ENCODE assay signal across 8 mouse cellular contexts in genomic region chrX:134541145-134541954, GRCm38 (mm10). TPM values are rescaled to one million over a fixed set of nuclear protein-coding genes. Genes with fewer than 3 reads are reported as not detected.
DNase-seq lines count a peak whose midpoint lies in the region; ATAC-seq and TF ChIP-seq lines count a peak whose summit lies in the region.

TSS of gene Timm8a1 (minus strand) at chrX:134541865.

- TF ChIP-seq POLR2A in CH12.LX (IDR thresholded peaks at IDR 0.05; ENCODE audit: low read depth, low read length) = peak; percentile 70

- WGBS in forebrain, embryonic 11.5 days = 31% methylated on average over 42 of the region's 61 CpGs
- 19% methylated on average over 43 of the region's 61 CpGs for WGBS in heart, embryonic 16.5 days
- 20% methylated on average over 43 of the region's 61 CpGs for WGBS in neural tube, embryonic 13.5 days

- TF ChIP-seq CTCF in CH12.LX (conservative IDR thresholded peaks at IDR 0.05 in 1 of 2, IDR thresholded peaks at IDR 0.05 in 1 of 2; ENCODE audit: low read depth in 2 of 2, low read length in 2 of 2) = no peak

- H3K4me2 ChIP-seq in CH12.LX (ENCODE audit: insufficient read depth, low read depth, poor library complexity, severe bottlenecking) = peak within 1 kb of the TSS; percentile 61
- H3K4me2 ChIP-seq in forebrain, embryonic 11.5 days (ENCODE audit: low read depth, low read length, severe bottlenecking) = peak within 1 kb of the TSS; percentile 51
- H3K4me2 ChIP-seq in heart, embryonic 16.5 days (ENCODE audit: low read depth, low read length) = peak within 1 kb of the TSS; percentile 64
- peak within 1 kb of the TSS; percentile 67 for H3K4me2 ChIP-seq in neural tube, embryonic 13.5 days

- peaks cover 27% of the 10 kb centered on the region for H3K79me2 ChIP-seq in CH12.LX (replicated peaks; ENCODE audit: control insufficient read depth, extremely low read depth, insufficient read depth, poor library complexity, severe bottlenecking)

- peak; percentile 92 for ATAC-seq in forebrain, embryonic 11.5 days (replicated peaks; ENCODE audit: low FRiP score)
- ATAC-seq in heart, embryonic 16.5 days (replicated peaks; ENCODE audit: extremely low read depth, insufficient read depth, low FRiP score) = peak; percentile 89
- ATAC-seq in neural tube, embryonic 13.5 days (ENCODE audit: low read depth) = peak; percentile 92

- peak within 1 kb of the TSS; percentile 91 for H3K27ac ChIP-seq in CH12.LX (ENCODE audit: insufficient read depth, low read depth)
- H3K27ac ChIP-seq in brown adipose tissue, adult 24 weeks (replicated peaks; ENCODE audit: low read depth, low read length) = peak within 1 kb of the TSS; percentile 97
- H3K27ac ChIP-seq in forebrain, embryonic 11.5 days (ENCODE audit: low read depth, low read length) = peak within 1 kb of the TSS; percentile 64; the same call in 1 of the 2 replicates
- peak within 1 kb of the TSS; percentile 90 for H3K27ac ChIP-seq in heart, embryonic 16.5 days (ENCODE audit: low read length)
- 0 out of 2 replicates have a peak within 1 kb of the TSS, but pooled peaks have one; percentile 54 for H3K27ac ChIP-seq in neural tube, embryonic 13.5 days (replicated peaks)

- H3K9me3 ChIP-seq in CH12.LX (replicated peaks; ENCODE audit: low read length) = no peaks in the 10 kb centered on the region
- no peaks in the 10 kb centered on the region for H3K9me3 ChIP-seq in forebrain, embryonic 11.5 days (ENCODE audit: control insufficient read depth, low read length)
- no peaks in the 10 kb centered on the region for H3K9me3 ChIP-seq in heart, embryonic 16.5 days (replicated peaks; ENCODE audit: control insufficient read depth, low read length)
- H3K9me3 ChIP-seq in neural tube, embryonic 13.5 days = no peaks in the 10 kb centered on the region

- TF ChIP-seq RAD21 in CH12.LX (IDR thresholded peaks at IDR 0.05; ENCODE audit: low read depth, low read length) = no peak

- TF ChIP-seq EP300 in CH12.LX (IDR thresholded peaks at IDR 0.05; ENCODE audit: low read length) = no peak

- peak within 1 kb of the TSS; percentile 66 to 84 (median 78) for H3K4me3 ChIP-seq in CH12.LX (replicated peaks in 1 of 3; ENCODE audit: low read depth in 2 of 3, low read length in 2 of 3, poor library complexity in 1 of 3)
- peak within 1 kb of the TSS; percentile 94 for H3K4me3 ChIP-seq in brown adipose tissue, adult 24 weeks (ENCODE audit: insufficient read depth, low read depth, low read length)
- H3K4me3 ChIP-seq in forebrain, embryonic 11.5 days (ENCODE audit: low read depth, low read length) = peak within 1 kb of the TSS; percentile 48
- H3K4me3 ChIP-seq in heart, embryonic 16.5 days (ENCODE audit: low read length) = peak within 1 kb of the TSS; percentile 66
- peak within 1 kb of the TSS; percentile 50 for H3K4me3 ChIP-seq in neural tube, embryonic 13.5 days

- peaks cover 3 to 4% of the 10 kb centered on the region in 2 experiments; a peak in 2 of 4 replicates for H3K4me1 ChIP-seq in CH12.LX (ENCODE audit: control insufficient read depth in 1 of 2, insufficient read depth in 2 of 2)
- H3K4me1 ChIP-seq in brown adipose tissue, adult 24 weeks (ENCODE audit: control insufficient read depth, insufficient read depth, insufficient read length, low read length) = no peaks in the 10 kb centered on the region
- H3K4me1 ChIP-seq in forebrain, embryonic 11.5 days (replicated peaks; ENCODE audit: control insufficient read depth, insufficient read depth, low read length) = no peaks in the 10 kb centered on the region
- H3K4me1 ChIP-seq in heart, embryonic 16.5 days (ENCODE audit: control insufficient read depth, insufficient read depth, low read length) = no peaks in the 10 kb centered on the region; the same call in 1 of the 2 replicates
- no peaks in the 10 kb centered on the region; the same call in 1 of the 2 replicates for H3K4me1 ChIP-seq in neural tube, embryonic 13.5 days (replicated peaks)

- H3K36me3 ChIP-seq in CH12.LX (replicated peaks in 1 of 2; ENCODE audit: control insufficient read depth in 1 of 2, insufficient read depth in 1 of 2, low read length in 1 of 2) = peaks cover 10 to 36% of the 10 kb centered on the region in 2 experiments
- H3K36me3 ChIP-seq in forebrain, embryonic 11.5 days (ENCODE audit: control insufficient read depth, insufficient read depth, low read length) = no peaks in the 10 kb centered on the region
- no peaks in the 10 kb centered on the region for H3K36me3 ChIP-seq in heart, embryonic 16.5 days (ENCODE audit: control insufficient read depth, insufficient read depth)
- H3K36me3 ChIP-seq in neural tube, embryonic 13.5 days = no peaks in the 10 kb centered on the region

- in situ Hi-C loops in CH12.LX (cut with MboI; ENCODE audit: low pct_ligation_motif_present, low pct_unique_long_range_greater_than_20kb, low sequenced_read_pairs) = no loop called here

- H3K27me3 ChIP-seq in CH12.LX (replicated peaks) = no peaks in the 10 kb centered on the region
- H3K27me3 ChIP-seq in forebrain, embryonic 11.5 days (ENCODE audit: control insufficient read depth, insufficient read depth, low read length) = no peaks in the 10 kb centered on the region
- H3K27me3 ChIP-seq in heart, embryonic 16.5 days (ENCODE audit: control insufficient read depth, insufficient read depth, low read length) = no peaks in the 10 kb centered on the region
- no peaks in the 10 kb centered on the region for H3K27me3 ChIP-seq in neural tube, embryonic 13.5 days

- DNase-seq in CH12.LX (ENCODE audit: extremely low read depth) = peak; percentile 64
- DNase-seq in forebrain, embryonic 11.5 days (ENCODE audit: low spot score) = peak; percentile 79
- peak; percentile 46 to 79 for DNase-seq in kidney, postnatal 25 days
- peak; percentile 35 to 47 for DNase-seq in lung, adult 18-20 months
- peak; percentile 69 for DNase-seq in testis, postnatal 10 days (ENCODE audit: low spot score)

- dilution Hi-C loops in CH12.LX (cut with MboI; ENCODE audit: extremely low pct_ligation_motif_present, extremely low pct_unique_long_range_greater_than_20kb, low sequenced_read_pairs) = no loop called here

- H3K9ac ChIP-seq in CH12.LX (ENCODE audit: insufficient read depth, low read depth) = peak within 1 kb of the TSS; percentile 91
- H3K9ac ChIP-seq in forebrain, embryonic 11.5 days (ENCODE audit: low read length) = peak within 1 kb of the TSS; percentile 61
- H3K9ac ChIP-seq in heart, embryonic 16.5 days (ENCODE audit: low read length) = peak within 1 kb of the TSS; percentile 77
- H3K9ac ChIP-seq in neural tube, embryonic 13.5 days = peak within 1 kb of the TSS; percentile 70

TF ChIP-seq in CH12.LX, 34 proteins besides CTCF, POLR2A, EP300 and RAD21 (continues in another document):
- TF ChIP-seq ELF1 (IDR thresholded peaks at IDR 0.05; ENCODE audit: low read depth, low read length) (0 out of 2 replicates have a peak, but pooled peaks have one; percentile 26), MAZ (IDR thresholded peaks at IDR 0.05; ENCODE audit: low read depth, low read length) (no peak), ZC3H11A (IDR thresholded peaks at IDR 0.05; ENCODE audit: low read depth, low read length) (no peak), MEF2A (IDR thresholded peaks at IDR 0.05; ENCODE audit: borderline replicate concordance, low read depth, low read length) (no peak), ZNF384 (IDR thresholded peaks at IDR 0.05; ENCODE audit: low read depth, low read length) (no peak), CHD1 (IDR thresholded peaks at IDR 0.05; ENCODE audit: low read depth, low read length) (no peak), MAX (IDR thresholded peaks at IDR 0.05; ENCODE audit: low read length) (no peak), TBP (conservative IDR thresholded peaks at IDR 0.05; ENCODE audit: low read depth, low read length) (no peak), USF1 (IDR thresholded peaks at IDR 0.05; ENCODE audit: low read depth, low read length) (peak; percentile 57), ZKSCAN1 (IDR thresholded peaks at IDR 0.05; ENCODE audit: borderline replicate concordance, low read depth, low read length) (no peak), TCF12 (IDR thresholded peaks at IDR 0.05; ENCODE audit: low read depth, low read length) (no peak), ZMIZ1 (IDR thresholded peaks at IDR 0.05; ENCODE audit: low read depth, low read length) (peak; percentile 7; the same call in 1 of the 2 replicates), CHD2 (IDR thresholded peaks at IDR 0.05; ENCODE audit: low read length) (no peak), E2F4 (IDR thresholded peaks at IDR 0.05; ENCODE audit: insufficient replicate concordance, low read depth, low read length) (0 out of 2 replicates have a peak, but pooled peaks have one; percentile 19), IRF4 (IDR thresholded peaks at IDR 0.05; ENCODE audit: low read depth, low read length) (no peak), HCFC1 (IDR thresholded peaks at IDR 0.05; ENCODE audit: low read depth, low read length) (no peak; the same call in 1 of the 2 replicates), MAFK (IDR thresholded peaks at IDR 0.05; ENCODE audit: insufficient replicate concordance, low read length) (no peak), JUN (IDR thresholded peaks at IDR 0.05; ENCODE audit: insufficient read depth, low read depth, low read length) (no peak), BHLHE40 (IDR thresholded peaks at IDR 0.05; ENCODE audit: low read depth, low read length) (peak; percentile 50), GABPA (IDR thresholded peaks at IDR 0.05; ENCODE audit: insufficient replicate concordance, low read depth, low read length) (no peak), MXI1 (IDR thresholded peaks at IDR 0.05; ENCODE audit: low read depth, low read length) (peak; percentile 78; the same call in 1 of the 2 replicates), MYC (IDR thresholded peaks at IDR 0.05; ENCODE audit: low read depth, low read length) (peak; percentile 82), JUND (conservative IDR thresholded peaks at IDR 0.05; ENCODE audit: low read depth, low read length) (no peak), SIN3A (IDR thresholded peaks at IDR 0.05; ENCODE audit: low read length) (peak; percentile 47; the same call in 1 of the 2 replicates), ETS1 (conservative IDR thresholded peaks at IDR 0.05; ENCODE audit: low read depth, low read length) (no peak), RCOR1 (conservative IDR thresholded peaks at IDR 0.05; ENCODE audit: low read depth, low read length) (no peak), NRF1 (IDR thresholded peaks at IDR 0.05; ENCODE audit: low read depth, low read length) (peak; percentile 58)

RNA-seq across cellular contexts. Expression of gene Timm8a1, which starts in this region (rescaled TPM):
- total RNA-seq in CH12.LX (2012; rRNA removed) (48.2 and 74.8 TPM in 2 replicates), CH12.LX (2014; rRNA removed) (216 and 251 TPM in 2 replicates)
- 145 and 152 TPM in 2 replicates for polyA plus RNA-seq in CH12.LX (2012; ENCODE audit: insufficient read length, low read depth)
- 54.9 and 72.7 TPM in 2 replicates for polyA plus RNA-seq in brown adipose tissue, adult 24 weeks (2012; ENCODE audit: insufficient read depth, insufficient read length, missing spikeins)
- 72.0 and 81.3 TPM in 2 replicates for polyA plus RNA-seq in forebrain, embryonic 11.5 days (2014; fragmentation: Nextera tagmentation; extraction: Ambion mirVana)
- polyA plus RNA-seq in heart, embryonic 16.5 days (2015; fragmentation: Nextera tagmentation; extraction: Ambion mirVana) = 80.5 and 81.6 TPM in 2 replicates
- 48.6 and 51.6 TPM in 2 replicates for polyA plus RNA-seq in neural tube, embryonic 13.5 days (2015; fragmentation: Nextera tagmentation; extraction: Ambion mirVana)

Comparison
In these comparisons a context has a peak if more than half of its experiments do, and no peak if none do; other contexts are left out.
1. Peak in every context shown above with its lines: DNase-seq, ATAC-seq, H3K4me3 ChIP-seq and H3K27ac ChIP-seq.